Mouse (Mus musculus): Measurements from ENCODE around the gene Slc16a7. TPM values are rescaled to one million over a fixed set of nuclear protein-coding genes. Genes with fewer than 3 reads are reported as not detected.

Gene Slc16a7
- polyA plus RNA-seq (2017; shearing (Covaris generic)) = 0.78 TPM

GRCm38 (mm10) chr10:125388876-125389786 lies at the start of gene Slc16a7:
Slc16a7 (minus strand) TSS chr10:125389465.

